Mouse (Mus musculus): ENCODE measurements around the gene Pdss2. TPM values are rescaled to one million over a fixed set of nuclear protein-coding genes. Genes with fewer than 3 reads are reported as not detected.

Gene Pdss2
- polyA plus RNA-seq, 1 experiment from 2014 or later, result 13.2 TPM

DNA sequence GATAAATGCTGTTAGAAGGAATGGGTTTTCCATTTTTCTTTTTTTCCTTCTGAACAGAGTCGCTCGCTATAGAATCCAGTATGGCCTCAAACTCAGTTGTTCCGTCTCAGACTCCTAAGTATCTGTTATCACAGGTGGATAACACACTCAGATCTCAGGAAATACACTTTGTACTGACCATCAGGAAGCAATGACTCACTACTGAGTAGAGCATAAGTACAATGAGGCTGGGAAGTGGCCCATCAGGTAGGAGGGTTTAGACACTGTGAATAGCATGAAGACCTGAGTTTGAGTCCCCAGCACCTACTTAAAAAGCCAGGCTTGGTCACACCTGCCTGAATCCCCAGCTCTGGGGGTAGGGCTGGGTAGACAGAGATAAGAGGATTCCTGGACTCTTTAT is 227.4 kb downstream of the Pdss2 start:
- no peaks in the 10 kb centered on the region for H3K27me3 ChIP-seq
- WGBS, result 80% methylated on average over 3 of the region's 3 CpGs
- H3K27ac ChIP-seq, result no peak overlapping the region

GRCm38 (mm10) chr10:43451848-43452662 is 230.8 kb downstream of the Pdss2 start:
- Histone ChIP-seq H3K9me3 (replicated peaks) (no peaks in the 10 kb centered on the region), H3K27ac (no peak overlapping the region), H3K4me1 (replicated peaks) (peaks cover 16% of the 10 kb centered on the region), H3K36me3 (no peaks in the 10 kb centered on the region), H3K27me3 (no peaks in the 10 kb centered on the region), H3K9ac (peak overlapping the region; percentile 15; the same call in 1 of the 2 replicates), H3K4me3 (peak overlapping the region; percentile 35), H3K4me2 (peak overlapping the region; percentile 56)
- 23% methylated on average over 16 of the region's 16 CpGs for WGBS
- peak; percentile 76; the same call in 1 of the 2 replicates for ATAC-seq (replicated peaks; ENCODE audit: insufficient number of reproducible peaks, insufficient read depth, low FRiP score, low read depth)

More for the DNA sequence above, 227.4 kb downstream of the Pdss2 start:
- Histone ChIP-seq H3K36me3 (no peaks in the 10 kb centered on the region), H3K4me2 (no peak overlapping the region), H3K4me1 (replicated peaks) (peaks cover 8% of the 10 kb centered on the region), H3K4me3 (no peak overlapping the region), H3K9me3 (replicated peaks) (no peaks in the 10 kb centered on the region), H3K9ac (no peak overlapping the region)
- no peak for ATAC-seq (replicated peaks; ENCODE audit: insufficient number of reproducible peaks, insufficient read depth, low FRiP score, low read depth)

DNA sequence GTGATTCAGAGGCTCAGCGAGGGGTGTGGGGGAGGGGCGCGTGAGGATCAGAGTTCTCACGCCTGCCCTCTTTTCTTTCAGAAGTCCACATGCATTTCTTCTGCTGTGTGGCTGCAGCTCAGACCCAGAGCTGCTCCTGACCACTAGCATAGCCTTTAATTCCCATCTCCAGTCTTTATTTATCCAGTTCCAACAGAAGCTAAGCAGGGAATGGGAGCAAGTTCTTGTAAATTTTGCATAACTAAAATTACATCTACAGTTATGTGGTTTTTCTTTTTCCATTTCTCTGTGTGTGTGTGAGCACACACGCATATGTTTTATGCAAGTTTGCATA is 231.3 kb downstream of the Pdss2 start:
- Histone ChIP-seq H3K36me3 (no peaks in the 10 kb centered on the region), H3K4me1 (replicated peaks) (peaks cover 16% of the 10 kb centered on the region), H3K4me3 (peak overlapping the region; percentile 35), H3K9ac (peak overlapping the region; percentile 15; the same call in 1 of the 2 replicates), H3K27me3 (no peaks in the 10 kb centered on the region), H3K9me3 (replicated peaks) (no peaks in the 10 kb centered on the region), H3K27ac (no peak overlapping the region), H3K4me2 (peak overlapping the region; percentile 56)
- no peak for ATAC-seq (replicated peaks; ENCODE audit: insufficient number of reproducible peaks, insufficient read depth, low FRiP score, low read depth)
- WGBS, result 20% methylated on average over 5 of the region's 5 CpGs

DNA sequence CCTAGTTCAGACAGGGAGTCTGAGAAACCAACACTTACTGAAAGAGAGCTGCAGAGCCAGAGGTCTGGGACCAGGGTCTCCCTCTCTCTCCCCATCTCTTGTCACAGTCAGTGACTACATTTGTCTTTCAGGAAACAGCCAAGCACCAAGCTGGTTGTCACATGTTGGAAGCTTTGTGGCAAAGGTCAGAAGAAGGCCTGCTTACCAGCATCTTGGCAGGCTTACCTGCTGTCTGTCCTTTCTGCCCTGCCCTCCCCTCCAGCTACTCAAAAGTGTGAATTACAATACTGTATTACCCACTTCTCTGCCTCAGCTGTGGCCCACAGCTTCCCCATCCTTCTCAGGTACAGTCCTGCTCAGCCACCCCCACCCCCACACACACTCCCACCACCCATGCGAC is 232.9 kb downstream of the Pdss2 start:
- H3K27ac ChIP-seq, result peak overlapping the region; percentile 65
- no peak for ATAC-seq (replicated peaks; ENCODE audit: insufficient number of reproducible peaks, insufficient read depth, low FRiP score, low read depth)
- H3K4me1 ChIP-seq (replicated peaks), result peaks cover 16% of the 10 kb centered on the region
- no peaks in the 10 kb centered on the region for H3K36me3 ChIP-seq
- no peak overlapping the region for H3K4me3 ChIP-seq
- H3K9me3 ChIP-seq (replicated peaks), result no peaks in the 10 kb centered on the region
- peak overlapping the region; percentile 14; the same call in 1 of the 2 replicates for H3K4me2 ChIP-seq
- no peak overlapping the region for H3K9ac ChIP-seq
- WGBS, result 65% methylated on average over 1 of the region's 1 CpGs
- H3K27me3 ChIP-seq, result no peaks in the 10 kb centered on the region

DNA sequence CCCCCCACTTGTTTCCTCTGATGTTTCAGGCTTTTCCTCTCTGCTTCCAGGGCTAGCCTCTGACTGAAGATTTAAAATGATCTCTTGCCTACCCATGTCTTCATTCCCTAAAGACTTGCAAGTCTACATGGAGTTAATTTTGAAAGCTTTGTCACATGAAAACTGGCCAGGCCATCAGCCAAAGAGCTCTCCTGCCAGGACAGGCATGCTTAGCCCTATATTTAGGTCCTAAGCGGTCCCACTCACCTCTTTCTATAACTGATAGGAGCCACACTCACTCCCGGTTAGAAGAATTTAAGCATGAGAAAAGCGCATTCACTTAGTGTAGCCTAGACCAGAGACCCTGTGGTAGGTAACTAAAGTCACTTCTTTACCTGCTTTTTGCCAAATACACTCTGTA is 233.4 kb downstream of the Pdss2 start:
- Histone ChIP-seq H3K4me1 (replicated peaks) (peaks cover 16% of the 10 kb centered on the region), H3K4me2 (peak overlapping the region; percentile 14), H3K27me3 (no peaks in the 10 kb centered on the region), H3K27ac (peak overlapping the region; percentile 65), H3K9ac (no peak overlapping the region), H3K4me3 (no peak overlapping the region), H3K9me3 (replicated peaks) (no peaks in the 10 kb centered on the region), H3K36me3 (no peaks in the 10 kb centered on the region)
- peak; percentile 74; the same call in 1 of the 2 replicates for ATAC-seq (replicated peaks; ENCODE audit: insufficient number of reproducible peaks, insufficient read depth, low FRiP score, low read depth)
- 46% methylated on average over 3 of the region's 3 CpGs for WGBS

GRCm38 (mm10) chr10:43462821-43463220 is 241.5 kb downstream of the Pdss2 start:
- Histone ChIP-seq H3K4me3 (no peak overlapping the region), H3K9ac (no peak overlapping the region), H3K4me2 (no peak overlapping the region), H3K27me3 (no peaks in the 10 kb centered on the region), H3K4me1 (replicated peaks) (no peaks in the 10 kb centered on the region), H3K9me3 (replicated peaks) (no peaks in the 10 kb centered on the region), H3K27ac (no peak overlapping the region), H3K36me3 (no peaks in the 10 kb centered on the region)
- 78% methylated on average over 5 of the region's 5 CpGs for WGBS
- ATAC-seq (replicated peaks; ENCODE audit: insufficient number of reproducible peaks, insufficient read depth, low FRiP score, low read depth), result no peak

GRCm38 (mm10) chr10:43463227-43463626 is 241.9 kb downstream of the Pdss2 start:
- H3K9ac ChIP-seq, result no peak overlapping the region
- no peaks in the 10 kb centered on the region for H3K9me3 ChIP-seq (replicated peaks)
- 69% methylated on average over 3 of the region's 3 CpGs for WGBS
- H3K27ac ChIP-seq, result no peak overlapping the region
- H3K4me3 ChIP-seq, result no peak overlapping the region
- H3K4me2 ChIP-seq, result no peak overlapping the region
- no peaks in the 10 kb centered on the region for H3K36me3 ChIP-seq
- H3K27me3 ChIP-seq, result no peaks in the 10 kb centered on the region
- H3K4me1 ChIP-seq (replicated peaks), result no peaks in the 10 kb centered on the region
- no peak for ATAC-seq (replicated peaks; ENCODE audit: insufficient number of reproducible peaks, insufficient read depth, low FRiP score, low read depth)

DNA sequence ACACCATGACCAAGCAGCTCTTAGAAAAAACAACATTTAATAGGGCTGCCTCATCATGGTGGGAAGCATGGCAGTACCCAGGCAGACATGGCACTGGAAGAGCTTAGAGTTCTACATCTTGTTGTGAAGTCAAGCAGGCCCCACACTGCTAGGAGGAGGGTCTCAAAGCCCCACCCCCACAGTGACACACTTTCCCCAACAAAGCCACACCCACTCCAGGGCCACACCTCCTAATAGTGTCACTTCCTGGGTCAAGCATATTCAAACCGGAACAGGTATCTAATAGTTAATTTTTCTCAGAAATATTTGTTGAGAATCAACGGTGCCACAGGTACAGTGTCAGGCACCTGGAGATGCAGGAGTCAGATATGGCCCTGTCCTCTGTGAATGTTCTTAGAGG is 244.9 kb downstream of the Pdss2 start:
- no peak overlapping the region for H3K9ac ChIP-seq
- H3K36me3 ChIP-seq, result no peaks in the 10 kb centered on the region
- no peaks in the 10 kb centered on the region for H3K4me1 ChIP-seq (replicated peaks)
- H3K27me3 ChIP-seq, result no peaks in the 10 kb centered on the region
- no peak overlapping the region for H3K27ac ChIP-seq
- no peak for ATAC-seq (replicated peaks; ENCODE audit: insufficient number of reproducible peaks, insufficient read depth, low FRiP score, low read depth)
- no peaks in the 10 kb centered on the region for H3K9me3 ChIP-seq (replicated peaks)
- whole genome bisulfite sequencing, result 82% methylated on average over 2 of the region's 2 CpGs
- H3K4me2 ChIP-seq, result no peak overlapping the region
- H3K4me3 ChIP-seq, result no peak overlapping the region

- no peak; the same call in 1 of the 2 replicates for ATAC-seq (replicated peaks; ENCODE audit: insufficient number of reproducible peaks, insufficient read depth, low FRiP score, low read depth)
- peak overlapping the region; percentile 5; the same call in 1 of the 2 replicates for H3K4me3 ChIP-seq
- no peak overlapping the region for H3K9ac ChIP-seq
- H3K9me3 ChIP-seq (replicated peaks), result no peaks in the 10 kb centered on the region
- H3K27ac ChIP-seq, result no peak overlapping the region
- H3K4me1 ChIP-seq (replicated peaks), result no peaks in the 10 kb centered on the region
- H3K27me3 ChIP-seq, result no peaks in the 10 kb centered on the region
- no peaks in the 10 kb centered on the region for H3K36me3 ChIP-seq
- peak overlapping the region; percentile 35 for H3K4me2 ChIP-seq
- 26% methylated on average over 13 of the region's 13 CpGs for WGBS
Observed at GRCm38 (mm10) chr10:43467659-43468058, 246.4 kb downstream of the Pdss2 start.

DNA sequence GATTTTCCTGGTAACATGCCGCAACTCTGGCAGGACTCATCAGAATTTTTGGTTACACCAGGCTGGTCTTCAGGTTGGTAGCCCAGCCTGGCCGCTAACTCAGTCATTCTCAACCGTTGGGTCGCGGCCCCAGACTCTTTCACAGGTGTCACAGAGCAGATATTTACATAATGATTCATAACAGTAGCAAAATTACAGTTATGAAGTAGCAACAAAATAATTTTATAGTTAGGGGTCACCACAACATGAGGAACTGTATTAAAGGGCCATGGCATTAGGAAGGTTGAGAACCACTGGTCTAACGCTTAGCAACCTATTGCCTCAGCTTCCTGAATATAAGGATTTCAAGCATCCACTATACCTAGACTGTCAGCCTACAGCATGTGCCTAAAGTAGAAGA is 247.0 kb downstream of the Pdss2 start:
- Histone ChIP-seq H3K4me1 (replicated peaks) (no peaks in the 10 kb centered on the region), H3K27ac (no peak overlapping the region), H3K27me3 (no peaks in the 10 kb centered on the region), H3K9ac (no peak overlapping the region), H3K4me3 (no peak overlapping the region), H3K9me3 (replicated peaks) (no peaks in the 10 kb centered on the region), H3K36me3 (no peaks in the 10 kb centered on the region), H3K4me2 (no peak overlapping the region)
- no peak for ATAC-seq (replicated peaks; ENCODE audit: insufficient number of reproducible peaks, insufficient read depth, low FRiP score, low read depth)
- WGBS, result 88% methylated on average over 6 of the region's 6 CpGs

DNA sequence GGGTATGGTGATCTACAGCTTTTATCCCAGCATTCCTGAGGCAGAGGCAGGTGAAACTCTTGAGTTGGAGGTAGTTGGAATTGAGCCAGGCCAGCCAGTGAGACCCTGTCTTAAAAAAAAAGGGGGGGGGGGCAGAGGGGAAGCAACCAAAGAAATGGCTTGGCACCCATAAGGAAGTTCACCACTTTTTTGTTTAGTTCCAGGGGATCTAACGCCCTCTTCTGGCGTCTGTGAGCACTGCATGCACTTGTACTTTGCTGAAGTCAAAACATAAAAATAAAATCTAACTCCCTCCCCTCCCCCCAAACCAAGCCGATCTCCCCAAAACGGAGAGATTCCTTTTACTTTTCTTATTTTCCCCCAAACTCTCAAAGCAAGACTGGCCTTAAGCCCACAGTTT is 254.1 kb downstream of the Pdss2 start:
- H3K9ac ChIP-seq, result no peak overlapping the region
- no peaks in the 10 kb centered on the region for H3K9me3 ChIP-seq (replicated peaks)
- no peaks in the 10 kb centered on the region for H3K36me3 ChIP-seq
- H3K4me2 ChIP-seq, result no peak overlapping the region
- H3K4me1 ChIP-seq (replicated peaks), result peaks cover 14% of the 10 kb centered on the region
- H3K27ac ChIP-seq, result no peak overlapping the region
- no peak for ATAC-seq (replicated peaks; ENCODE audit: insufficient number of reproducible peaks, insufficient read depth, low FRiP score, low read depth)
- 42% methylated on average over 4 of the region's 4 CpGs for WGBS
- no peak overlapping the region for H3K4me3 ChIP-seq
- no peaks in the 10 kb centered on the region for H3K27me3 ChIP-seq

GRCm38 (mm10) chr10:43477459-43477858 is 256.2 kb downstream of the Pdss2 start:
- H3K9ac ChIP-seq, result peak overlapping the region; percentile 97
- H3K27me3 ChIP-seq, result no peaks in the 10 kb centered on the region
- H3K36me3 ChIP-seq, result no peaks in the 10 kb centered on the region
- H3K4me3 ChIP-seq, result peak overlapping the region; percentile 90
- peak overlapping the region; percentile 98 for H3K27ac ChIP-seq
- WGBS, result 13% methylated on average over 9 of the region's 9 CpGs
- H3K4me1 ChIP-seq (replicated peaks), result peaks cover 31% of the 10 kb centered on the region
- H3K9me3 ChIP-seq (replicated peaks), result no peaks in the 10 kb centered on the region
- peak overlapping the region; percentile 99 for H3K4me2 ChIP-seq
- ATAC-seq (replicated peaks; ENCODE audit: insufficient number of reproducible peaks, insufficient read depth, low FRiP score, low read depth), result no peak
